Mouse (Mus musculus) kidney, embryonic 14.5 days (tissue): ENCODE measurements around the gene Calr3. TPM values are rescaled to one million over a fixed set of nuclear protein-coding genes. Genes with fewer than 3 reads are reported as not detected.

Source experiments
- ATAC-seq: fragments of 200-750 bp; cut with Nextera tagmentation; 2 replicates; pipeline ENCODE4 v1.8.0; 2017; ENCODE audit warnings: moderate number of reproducible peaks, mild to moderate bottlenecking, moderate TSS enrichment, moderate library complexity; ENCODE audit not compliant: low FRiP score, low TSS enrichment
- H3K27ac ChIP-seq: fragments of 300-500 bp; sonication (generic); 2 replicates; pipeline ENCODE4 v1.5.1; 2014; ENCODE audit warnings: low read depth, mild to moderate bottlenecking, low read length, moderate library complexity, mixed read lengths
- H3K27me3 ChIP-seq: fragments of 300-500 bp; sonication (generic); 2 replicates; pipeline ENCODE4 v1.6.1; 2014; ENCODE audit warnings: mild to moderate bottlenecking, low read length; ENCODE audit not compliant: control insufficient read depth, insufficient read depth
- H3K36me3 ChIP-seq: fragments of 300-500 bp; sonication (generic); 2 replicates; pipeline ENCODE4 v1.6.1; 2014; ENCODE audit warnings: low read length, mixed read lengths; ENCODE audit not compliant: control insufficient read depth, insufficient read depth
- H3K4me1 ChIP-seq: fragments of 300-500 bp; sonication (generic); 2 replicates; pipeline ENCODE4 v1.6.1; 2014; ENCODE audit warnings: low read length, mixed read lengths; ENCODE audit not compliant: control insufficient read depth, insufficient read depth
- H3K4me2 ChIP-seq: fragments of 300-500 bp; sonication (generic); replicated peaks from 2 replicates; pipeline ENCODE4 v1.6.1; 2014; ENCODE audit warnings: low read depth, mild to moderate bottlenecking, low read length
- H3K4me3 ChIP-seq: fragments of 300-500 bp; sonication (generic); 2 replicates; pipeline ENCODE4 v1.5.1; 2014; ENCODE audit warnings: mild to moderate bottlenecking, low read length
- H3K9ac ChIP-seq: fragments of 300-500 bp; sonication (generic); 2 replicates; pipeline ENCODE4 v1.6.1; 2014; ENCODE audit warnings: low read depth, mild to moderate bottlenecking, low read length, moderate library complexity
- H3K9me3 ChIP-seq: fragments of 300-500 bp; sonication (generic); 2 replicates; pipeline ENCODE4 v1.6.1; 2016; ENCODE audit warnings: low read length; ENCODE audit not compliant: control insufficient read depth
- WGBS: fragments of 180-500 bp; shearing (Covaris S2); extraction: QIAGEN DNeasy Blood & Tissue Kit; methylation state at CpG from one replicate; pipeline ENCODE4 v1.1.7; 2014; 5-methylcytosine and 5-hydroxymethylcytosine counted together
- polyA plus RNA-seq: library from polyadenylated mRNA; unstranded; fragments of >200 nt; fragmentation: Nextera tagmentation; extraction: Ambion mirVana; gene quantifications from 2 replicates; pipeline ENCODE4 v1.2.1, GENCODE M21; 2014

The Calr3 gene
- polyA plus RNA-seq, 1 experiment from 2014 or later, result 1.6 TPM

DNA sequence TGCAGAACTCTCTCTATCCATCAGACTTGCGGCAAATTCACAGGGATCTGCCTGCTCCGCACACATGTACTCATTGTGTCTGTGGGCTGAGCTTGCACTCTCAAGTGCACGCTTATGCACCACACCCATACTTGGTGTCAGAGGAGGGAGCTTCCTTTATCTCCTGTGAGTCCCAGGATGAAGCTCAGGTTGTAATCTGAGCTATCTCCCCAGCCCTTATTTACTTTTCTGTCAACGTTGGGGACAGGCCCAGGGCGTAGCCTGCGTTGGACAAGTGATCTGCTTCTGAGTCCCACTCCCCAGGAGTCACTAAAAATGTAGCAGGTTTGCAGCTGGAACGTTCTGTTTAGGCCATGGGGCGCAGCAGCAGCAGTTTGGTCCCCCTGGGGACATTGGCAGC, 7.8 kb upstream of the Calr3 start:
- Histone ChIP-seq H3K27me3 (no peaks in the 10 kb centered on the region), H3K27ac (no peak overlapping the region), H3K4me3 (no peak overlapping the region), H3K36me3 (peaks cover 59% of the 10 kb centered on the region), H3K9me3 (no peaks in the 10 kb centered on the region; the same call in 1 of the 2 replicates), H3K9ac (no peak overlapping the region), H3K4me2 (no peak overlapping the region), H3K4me1 (no peaks in the 10 kb centered on the region)
- whole genome bisulfite sequencing, result 79% methylated on average over 8 of the region's 8 CpGs
- no peak for ATAC-seq

DNA sequence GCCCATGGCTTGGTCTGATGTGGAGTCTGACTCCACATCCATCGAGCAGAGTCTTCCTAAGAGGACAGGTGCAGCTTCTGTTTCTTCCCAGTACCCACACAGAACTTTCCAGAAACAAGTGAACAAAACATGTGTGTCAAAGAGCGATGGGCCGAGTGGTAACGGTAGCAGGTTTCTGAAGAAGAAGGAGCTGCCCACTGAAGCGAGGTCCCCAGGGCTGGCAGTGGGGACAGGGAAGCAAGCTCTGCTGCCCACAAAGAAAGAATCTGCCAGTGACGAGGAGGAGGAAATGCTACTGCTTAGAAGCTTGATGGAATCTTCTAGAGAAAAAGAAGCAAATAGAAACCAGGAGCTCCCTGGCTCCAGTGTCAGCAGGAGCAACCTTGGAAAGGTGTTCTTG, 1.4 kb upstream of the Calr3 start:
- ATAC-seq, result no peak
- Histone ChIP-seq H3K27ac (no peak overlapping the region), H3K9ac (no peak overlapping the region), H3K4me1 (no peaks in the 10 kb centered on the region), H3K4me2 (no peak overlapping the region), H3K4me3 (no peak overlapping the region), H3K27me3 (no peaks in the 10 kb centered on the region), H3K9me3 (no peaks in the 10 kb centered on the region), H3K36me3 (peaks cover 15% of the 10 kb centered on the region)
- 87% methylated on average over 6 of the region's 6 CpGs for WGBS

GRCm38 (mm10) chr8:72443994-72444350, 302 bp upstream of the Calr3 start:
- 36% methylated on average over 6 of the region's 6 CpGs for WGBS
- H3K36me3 ChIP-seq, result peaks cover 5% of the 10 kb centered on the region; the same call in 1 of the 2 replicates

GRCm38 (mm10) chr8:72438248-72439015, 5.2 kb downstream of the Calr3 start:
- H3K4me2 ChIP-seq, result no peak overlapping the region
- WGBS, result 80% methylated on average over 8 of the region's 8 CpGs
- ATAC-seq, result no peak
- H3K4me3 ChIP-seq, result no peak overlapping the region
- H3K27me3 ChIP-seq, result no peaks in the 10 kb centered on the region
- no peaks in the 10 kb centered on the region for H3K36me3 ChIP-seq
- H3K4me1 ChIP-seq, result no peaks in the 10 kb centered on the region
- no peak overlapping the region for H3K27ac ChIP-seq
- H3K9ac ChIP-seq, result no peak overlapping the region
- H3K9me3 ChIP-seq, result no peaks in the 10 kb centered on the region

More at GRCm38 (mm10) chr8:72443994-72444350, 302 bp upstream of the Calr3 start:
- H3K4me2 ChIP-seq, result peak overlapping the region; percentile 78
- no peak overlapping the region for H3K27ac ChIP-seq
- no peaks in the 10 kb centered on the region for H3K27me3 ChIP-seq
- H3K4me1 ChIP-seq, result no peaks in the 10 kb centered on the region
- peak overlapping the region; percentile 38 for H3K4me3 ChIP-seq
- no peaks in the 10 kb centered on the region for H3K9me3 ChIP-seq
- peak overlapping the region; percentile 61; the same call in 1 of the 2 replicates for H3K9ac ChIP-seq
- peak; percentile 70; the same call in 1 of the 2 replicates for ATAC-seq

DNA sequence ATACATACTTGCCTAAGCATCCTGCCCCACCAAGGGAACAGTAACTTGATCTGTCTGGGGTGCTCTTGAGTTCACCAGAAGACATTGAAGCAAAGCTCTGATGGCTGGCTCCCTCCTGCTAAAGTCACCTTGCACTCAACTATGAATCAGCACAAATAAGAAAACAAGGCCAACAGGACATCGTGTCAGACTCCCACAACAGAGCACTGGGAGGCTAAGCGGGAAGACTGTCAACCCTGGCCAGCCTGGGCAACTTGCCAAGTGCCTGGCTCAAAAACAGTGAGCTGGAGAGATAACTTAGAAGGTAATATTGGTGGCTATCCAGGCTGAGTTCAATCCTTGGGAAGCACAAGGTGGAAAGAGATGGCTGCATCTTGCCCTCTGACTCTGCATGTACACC, 8.7 kb downstream of the Calr3 start:
- 25% methylated on average over 2 of the region's 2 CpGs for WGBS
- Histone ChIP-seq H3K9ac (no peak overlapping the region), H3K27ac (no peak overlapping the region), H3K4me1 (no peaks in the 10 kb centered on the region), H3K4me2 (no peak overlapping the region), H3K4me3 (no peak overlapping the region), H3K27me3 (no peaks in the 10 kb centered on the region), H3K36me3 (no peaks in the 10 kb centered on the region), H3K9me3 (no peaks in the 10 kb centered on the region)
- ATAC-seq, result no peak

DNA sequence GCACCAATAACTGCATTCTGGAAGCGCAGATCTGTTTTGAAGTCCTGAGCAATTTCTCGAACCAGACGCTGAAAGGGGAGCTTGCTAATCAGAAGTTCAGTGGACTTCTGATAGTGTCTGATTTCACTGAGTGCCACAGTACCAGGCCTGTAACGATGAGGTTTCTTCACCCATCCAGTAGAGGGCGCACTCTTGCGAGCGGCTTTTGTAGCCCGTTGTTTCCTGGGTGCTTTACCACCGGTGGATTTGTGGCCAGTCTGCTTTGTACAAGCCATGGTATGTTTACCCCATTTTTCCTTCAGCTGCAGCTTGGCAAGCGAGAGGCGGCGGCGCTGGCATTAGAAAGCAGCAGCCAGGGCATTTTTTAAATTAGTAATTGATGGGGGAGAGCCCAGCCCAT, 14.0 kb downstream of the Calr3 start:
- no peak overlapping the region for H3K9ac ChIP-seq
- H3K4me1 ChIP-seq, result no peaks in the 10 kb centered on the region
- no peaks in the 10 kb centered on the region for H3K27me3 ChIP-seq
- WGBS, result 54% methylated on average over 13 of the region's 13 CpGs
- no peaks in the 10 kb centered on the region for H3K9me3 ChIP-seq
- ATAC-seq, result no peak
- H3K27ac ChIP-seq, result no peak overlapping the region
- no peak overlapping the region for H3K4me3 ChIP-seq
- H3K36me3 ChIP-seq, result no peaks in the 10 kb centered on the region
- no peak overlapping the region for H3K4me2 ChIP-seq

DNA sequence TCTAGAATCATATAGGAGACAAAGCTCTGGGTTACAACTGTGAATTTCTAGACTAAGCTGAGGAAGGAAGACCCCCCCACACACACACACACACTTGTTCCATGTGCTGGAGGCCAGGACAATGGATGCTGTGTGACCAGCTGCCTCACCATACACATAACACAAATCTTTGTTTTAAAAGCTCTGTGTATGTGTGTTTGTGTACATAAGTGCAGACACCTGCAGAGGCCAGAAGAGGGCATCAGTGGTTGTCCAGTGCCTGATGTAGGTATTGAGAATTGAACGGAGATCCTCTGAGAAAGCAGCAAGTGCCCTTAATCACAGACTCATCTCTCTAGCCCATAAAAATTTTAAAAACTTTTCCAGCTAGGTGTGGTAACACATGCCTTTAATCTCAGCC, 20.7 kb downstream of the Calr3 start:
- no peak for ATAC-seq
- peaks cover 15% of the 10 kb centered on the region for H3K4me1 ChIP-seq
- 0 out of 2 replicates have a peak, but pooled peaks cover 4% of the 10 kb centered on the region for H3K36me3 ChIP-seq
- no peak overlapping the region for H3K4me2 ChIP-seq
- WGBS, result 70% methylated on average over 1 of the region's 1 CpGs
- no peaks in the 10 kb centered on the region for H3K27me3 ChIP-seq
- no peaks in the 10 kb centered on the region for H3K9me3 ChIP-seq
- no peak overlapping the region for H3K27ac ChIP-seq
- no peak overlapping the region for H3K9ac ChIP-seq
- no peak overlapping the region for H3K4me3 ChIP-seq

- Histone ChIP-seq H3K9me3 (no peaks in the 10 kb centered on the region), H3K4me2 (peak within 1 kb of the TSS; percentile 75), H3K4me1 (peaks cover 18% of the 10 kb centered on the region), H3K27me3 (no peaks in the 10 kb centered on the region), H3K4me3 (peak within 1 kb of the TSS; percentile 76), H3K27ac (peak within 1 kb of the TSS; percentile 67), H3K9ac (peak within 1 kb of the TSS; percentile 94), H3K36me3 (0 out of 2 replicates have a peak, but pooled peaks cover 4% of the 10 kb centered on the region)
- WGBS, result under 1% methylated on average over 48 of the region's 48 CpGs
- ATAC-seq, result peak; percentile 98
These were observed 22.0 kb downstream of the Calr3 start, which contains the start of gene Eps15l1 for GRCm38 (mm10) chr8:72421362-72422335. TSS of gene Eps15l1 (minus strand) at chr8:72421460.
